Mouse (Mus musculus) MEL (cell line): Measurements from ENCODE around the gene Gm49361. TPM values are rescaled to one million over a fixed set of nuclear protein-coding genes. Genes with fewer than 3 reads are reported as not detected.

ENCODE experiments used
- DNase-seq: peaks from one replicate; pipeline ENCODE4 v3.0.0; 2011; ENCODE audit warnings: low read depth, low spot score
- H3K27ac ChIP-seq: 2 replicates; pipeline ENCODE4 v1.5.1; 2012; ENCODE audit warnings: low read depth, mild to moderate bottlenecking, control low read depth, low read length, moderate library complexity; ENCODE audit not compliant: control insufficient read depth
- H3K27me3 ChIP-seq, 2 experiments: fragments of 150-350 bp in 1 of 2; sonication (generic) in 1 of 2; 2 replicates each; pipeline ENCODE4 v1.6.1; 2012; ENCODE audit warnings: low read length in 2 of 2, mild to moderate bottlenecking in 2 of 2, improper control_type of control experiment in 1 of 2, moderate library complexity in 1 of 2; ENCODE audit not compliant: insufficient read depth in 2 of 2, control insufficient read depth in 1 of 2
- H3K36me3 ChIP-seq, 2 experiments: 2 replicates each; pipeline ENCODE4 v1.6.1; 2012 to 2014; ENCODE audit warnings: low read length in 2 of 2, improper control_type of control experiment in 1 of 2, inconsistent platforms in 1 of 2, mild to moderate bottlenecking in 1 of 2; ENCODE audit not compliant: insufficient read depth in 2 of 2, control insufficient read depth in 1 of 2
- H3K4me1 ChIP-seq, 2 experiments: fragments of 150-350 bp in 1 of 2; sonication (generic) in 1 of 2; 2 replicates each; pipeline ENCODE4 v1.6.1; 2012; ENCODE audit warnings: low read length in 2 of 2, improper control_type of control experiment in 1 of 2, mild to moderate bottlenecking in 1 of 2; ENCODE audit not compliant: insufficient read depth in 2 of 2, control insufficient read depth in 1 of 2
- H3K4me3 ChIP-seq, 2 experiments: fragments of 150-350 bp in 1 of 2; sonication (generic) in 1 of 2; 2 replicates each; pipeline ENCODE4 v1.5.1; 2012; ENCODE audit warnings: low read depth in 2 of 2, low read length in 2 of 2, mild to moderate bottlenecking in 2 of 2, moderate library complexity in 2 of 2, control low read depth in 1 of 2, improper control_type of control experiment in 1 of 2; ENCODE audit not compliant: control insufficient read depth in 1 of 2, insufficient read depth in 1 of 2
- H3K79me2 ChIP-seq: 2 replicates; pipeline ENCODE4 v1.6.1; 2012; ENCODE audit warnings: mild to moderate bottlenecking, low read length, moderate library complexity; ENCODE audit not compliant: control insufficient read depth, poor library complexity, insufficient read depth
- H3K9ac ChIP-seq: 2 replicates; pipeline ENCODE4 v1.6.1; 2012; ENCODE audit warnings: low read depth, mild to moderate bottlenecking, control low read depth, low read length, moderate library complexity; ENCODE audit not compliant: control insufficient read depth, poor library complexity, severe bottlenecking
- H3K9me3 ChIP-seq: fragments of 150-350 bp; sonication (generic); replicated peaks from 2 replicates; pipeline ENCODE4 v1.6.1; 2012; ENCODE audit warnings: mild to moderate bottlenecking, low read length, improper control_type of control experiment, moderate library complexity; ENCODE audit not compliant: insufficient read depth
- BHLHE40 ChIP-seq: IDR thresholded peaks from 2 replicates; pipeline ENCODE4 v1.6.1; 2012; ENCODE audit warnings: low read depth, mild to moderate bottlenecking, inconsistent platforms, low read length, improper control_type of control experiment, borderline replicate concordance
- CHD1 ChIP-seq: IDR thresholded peaks from 2 replicates; pipeline ENCODE4 v1.6.1; 2012; ENCODE audit warnings: low read depth, mild to moderate bottlenecking, inconsistent platforms, low read length, improper control_type of control experiment
- CHD2 ChIP-seq: IDR thresholded peaks from 2 replicates; pipeline ENCODE4 v1.6.1; 2011; ENCODE audit warnings: low read length, improper control_type of control experiment
- CTCF ChIP-seq, 3 experiments: IDR thresholded peaks in 2 of 3; conservative IDR thresholded peaks in 1 of 3; 2 replicates each; pipeline ENCODE4 v1.5.1; 2011 to 2012; ENCODE audit warnings: low read length in 3 of 3, low read depth in 2 of 3, mild to moderate bottlenecking in 2 of 3, improper control_type of control experiment in 1 of 3, inconsistent platforms in 1 of 3, mixed read lengths in 1 of 3, moderate library complexity in 1 of 3; ENCODE audit not compliant: control insufficient read depth in 1 of 3, insufficient read depth in 1 of 3, poor library complexity in 1 of 3, severe bottlenecking in 1 of 3
- E2F4 ChIP-seq: IDR thresholded peaks from 2 replicates; pipeline ENCODE4 v1.6.1; 2011; ENCODE audit warnings: low read depth, low read length, improper control_type of control experiment, borderline replicate concordance
- ELF1 ChIP-seq: IDR thresholded peaks from 2 replicates; pipeline ENCODE4 v1.6.1; 2014; ENCODE audit warnings: low read depth, mild to moderate bottlenecking, inconsistent platforms, low read length, improper control_type of control experiment, moderate library complexity
- EP300 ChIP-seq, 2 experiments: IDR thresholded peaks; 2 replicates each; pipeline ENCODE4 v1.6.1; 2011; ENCODE audit warnings: improper control_type of control experiment in 2 of 2, low read length in 2 of 2, low read depth in 1 of 2, mild to moderate bottlenecking in 1 of 2
- ETS1 ChIP-seq: IDR thresholded peaks from 2 replicates; pipeline ENCODE4 v1.6.1; 2012; ENCODE audit warnings: low read depth, mild to moderate bottlenecking, inconsistent platforms, low read length, improper control_type of control experiment, moderate library complexity
- GATA1 ChIP-seq: IDR thresholded peaks from 2 replicates; pipeline ENCODE4 v1.6.1; 2011; ENCODE audit warnings: low read depth, low read length, improper control_type of control experiment
- KAT2A ChIP-seq: conservative IDR thresholded peaks from 2 replicates; pipeline ENCODE4 v1.6.1; 2012; ENCODE audit warnings: low read depth, low read length, improper control_type of control experiment, inconsistent platforms
- MAFK ChIP-seq: IDR thresholded peaks from 2 replicates; pipeline ENCODE4 v1.6.1; 2011; ENCODE audit warnings: low read depth, mild to moderate bottlenecking, low read length, improper control_type of control experiment, borderline replicate concordance
- MEF2A ChIP-seq: IDR thresholded peaks from 2 replicates; pipeline ENCODE4 v1.6.1; 2014; ENCODE audit warnings: low read depth, mild to moderate bottlenecking, inconsistent platforms, low read length, improper control_type of control experiment; ENCODE audit not compliant: poor library complexity, insufficient replicate concordance, severe bottlenecking; ENCODE audit errors: extremely low read depth
- MXI1 ChIP-seq: IDR thresholded peaks from 2 replicates; pipeline ENCODE4 v1.6.1; 2011; ENCODE audit warnings: mild to moderate bottlenecking, low read depth, low read length, improper control_type of control experiment
- MYB ChIP-seq: IDR thresholded peaks from 2 replicates; pipeline ENCODE4 v1.6.1; 2011; ENCODE audit warnings: mild to moderate bottlenecking, low read depth, low read length, improper control_type of control experiment
- NELFE ChIP-seq: IDR thresholded peaks from 2 replicates; pipeline ENCODE4 v1.6.1; 2011; ENCODE audit warnings: low read depth, low read length, improper control_type of control experiment
- POLR2A ChIP-seq, 2 experiments: IDR thresholded peaks; 2 replicates each; pipeline ENCODE4 v1.6.1; 2011 to 2012; ENCODE audit warnings: low read length in 2 of 2, mild to moderate bottlenecking in 2 of 2, control low read depth in 1 of 2, improper control_type of control experiment in 1 of 2, low read depth in 1 of 2, moderate library complexity in 1 of 2; ENCODE audit not compliant: control insufficient read depth in 1 of 2, insufficient read depth in 1 of 2, poor library complexity in 1 of 2
- POLR2AphosphoS2 ChIP-seq: IDR thresholded peaks from 2 replicates; pipeline ENCODE4 v1.6.1; 2011; ENCODE audit warnings: low read length, improper control_type of control experiment
- RAD21 ChIP-seq: IDR thresholded peaks from 2 replicates; pipeline ENCODE4 v1.6.1; 2011; ENCODE audit warnings: mild to moderate bottlenecking, low read depth, low read length, improper control_type of control experiment
- RCOR1 ChIP-seq: IDR thresholded peaks from 2 replicates; pipeline ENCODE4 v1.6.1; 2012; ENCODE audit warnings: low read depth, mild to moderate bottlenecking, inconsistent platforms, low read length, improper control_type of control experiment
- SMC3 ChIP-seq: IDR thresholded peaks from 2 replicates; pipeline ENCODE4 v1.6.1; 2011; ENCODE audit warnings: low read depth, low read length, improper control_type of control experiment
- TAL1 ChIP-seq: IDR thresholded peaks from 2 replicates; pipeline ENCODE4 v1.6.1; 2012; ENCODE audit warnings: mild to moderate bottlenecking, inconsistent platforms, low read length, moderate library complexity, mixed read lengths
- TCF12 ChIP-seq: IDR thresholded peaks from 2 replicates; pipeline ENCODE4 v1.6.1; 2014; ENCODE audit warnings: low read depth, mild to moderate bottlenecking, inconsistent platforms, low read length, improper control_type of control experiment, moderate library complexity
- UBTF ChIP-seq: IDR thresholded peaks from 2 replicates; pipeline ENCODE4 v1.6.1; 2012; ENCODE audit warnings: low read depth, mild to moderate bottlenecking, inconsistent platforms, low read length, improper control_type of control experiment, moderate library complexity, borderline replicate concordance; ENCODE audit not compliant: insufficient read depth
- ZC3H11A ChIP-seq: IDR thresholded peaks from 2 replicates; pipeline ENCODE4 v1.6.1; 2012; ENCODE audit warnings: low read depth, mild to moderate bottlenecking, inconsistent platforms, low read length, improper control_type of control experiment
- ZKSCAN1 ChIP-seq: IDR thresholded peaks from 2 replicates; pipeline ENCODE4 v1.6.1; 2012; ENCODE audit warnings: low read depth, mild to moderate bottlenecking, inconsistent platforms, low read length, improper control_type of control experiment, moderate library complexity
- polyA plus RNA-seq, 2 experiments: library from polyadenylated mRNA; stranded (reverse) in 1 of 2; unstranded in 1 of 2; fragments of >175 nt in 1 of 2; fragments of >200 nt in 1 of 2; gene quantifications; 2 replicates each; pipeline versions ENCODE4 v1.2.1 to v1.2.4; 2012; ENCODE audit warnings: low replicate concordance in 2 of 2, low read depth in 1 of 2; ENCODE audit not compliant: insufficient read length in 2 of 2, insufficient read depth in 1 of 2, missing spikeins in 1 of 2
- total RNA-seq: library from RNA; depleted of rRNA; stranded (reverse); fragments of 300-350 nt; gene quantifications from 2 replicates; pipeline ENCODE4 v1.2.3, GENCODE M21; 2012

Gm49361 gene
- total and polyA plus RNA-seq, 3 experiments = not detected

DNA sequence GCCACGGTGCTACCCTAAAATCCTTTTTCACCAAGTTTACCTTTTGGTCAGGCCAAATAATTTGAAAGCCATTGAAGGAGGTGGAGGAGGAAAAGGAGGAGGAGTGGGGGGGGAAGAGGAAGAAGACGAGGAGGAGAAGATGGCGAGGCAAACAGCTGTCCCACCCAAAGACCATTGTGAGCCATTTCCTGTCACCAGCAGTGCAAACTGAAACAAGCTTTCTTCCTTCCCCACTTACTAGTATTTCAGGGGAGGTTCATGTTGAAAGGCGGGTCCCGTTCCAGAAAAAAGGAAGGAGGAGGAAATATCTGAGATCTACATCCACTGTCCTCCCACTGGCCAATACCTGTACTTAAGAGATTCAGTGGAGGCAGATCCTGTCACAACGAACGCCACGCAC lies 16.5 kb downstream of the Gm49361 start:
- H3K27ac ChIP-seq = no peak overlapping the region
- no peak overlapping the region for H3K9ac ChIP-seq
- no peak for DNase-seq
- no peaks in the 10 kb centered on the region for H3K79me2 ChIP-seq
- H3K36me3 ChIP-seq = no peaks in the 10 kb centered on the region
- no peaks in the 10 kb centered on the region for H3K27me3 ChIP-seq
- no peaks in the 10 kb centered on the region for H3K9me3 ChIP-seq
- no peak for TF ChIP-seq MEF2A
- no peak for TF ChIP-seq SMC3
- no peak for TF ChIP-seq MXI1
- no peak for TF ChIP-seq ELF1
- no peak for TF ChIP-seq CTCF (IDR thresholded peaks at IDR 0.05 in 2 of 3, conservative IDR thresholded peaks at IDR 0.05 in 1 of 3; ENCODE audit: control insufficient read depth in 1 of 3, insufficient read depth in 1 of 3, low read depth in 2 of 3, low read length in 3 of 3, poor library complexity in 1 of 3, severe bottlenecking in 1 of 3)
- TF ChIP-seq CHD1 = no peak
- TF ChIP-seq, all 39 proteins: peak for 0
- H3K4me3 ChIP-seq = no peak overlapping the region
- no peaks in the 10 kb centered on the region for H3K4me1 ChIP-seq

DNA sequence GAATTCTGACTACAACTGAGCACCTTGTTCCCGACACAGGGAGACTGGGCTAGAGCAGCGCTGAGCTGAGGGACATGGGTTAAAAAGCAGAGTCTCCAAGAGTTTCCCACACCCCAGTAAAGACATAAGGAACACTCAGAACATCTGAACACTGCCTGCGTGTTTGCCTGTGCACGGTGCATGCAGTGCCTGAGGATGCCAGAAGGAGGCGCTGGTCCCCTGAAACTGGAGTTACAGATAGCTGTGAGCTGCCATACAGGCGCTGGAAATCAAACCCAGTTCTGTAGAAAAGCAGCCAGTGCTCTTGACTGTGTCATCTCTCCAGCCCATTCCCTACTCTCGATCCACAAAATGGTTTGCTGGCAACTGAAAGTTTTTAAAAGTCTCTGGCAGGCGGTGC lies 19.7 kb downstream of the Gm49361 start:
- Histone ChIP-seq H3K27ac (no peak overlapping the region), H3K9ac (no peak overlapping the region), H3K79me2 (no peaks in the 10 kb centered on the region), H3K36me3 (no peaks in the 10 kb centered on the region), H3K4me3 (no peak overlapping the region), H3K27me3 (no peaks in the 10 kb centered on the region), H3K9me3 (no peaks in the 10 kb centered on the region), H3K4me1 (no peaks in the 10 kb centered on the region)
- TF ChIP-seq RAD21 (peak; percentile 59), ZC3H11A (peak; percentile 31; the same call in 1 of the 2 replicates), CTCF (IDR thresholded peaks at IDR 0.05 in 2 of 3, conservative IDR thresholded peaks at IDR 0.05 in 1 of 3; ENCODE audit: control insufficient read depth in 1 of 3, insufficient read depth in 1 of 3, low read depth in 2 of 3, low read length in 3 of 3, poor library complexity in 1 of 3, severe bottlenecking in 1 of 3) (peak; percentile 71 to 82 (median 75)), CHD2 (no peak), UBTF (no peak), KAT2A (no peak), SMC3 (peak; percentile 72)
- DNase-seq = peak; percentile 56

DNA sequence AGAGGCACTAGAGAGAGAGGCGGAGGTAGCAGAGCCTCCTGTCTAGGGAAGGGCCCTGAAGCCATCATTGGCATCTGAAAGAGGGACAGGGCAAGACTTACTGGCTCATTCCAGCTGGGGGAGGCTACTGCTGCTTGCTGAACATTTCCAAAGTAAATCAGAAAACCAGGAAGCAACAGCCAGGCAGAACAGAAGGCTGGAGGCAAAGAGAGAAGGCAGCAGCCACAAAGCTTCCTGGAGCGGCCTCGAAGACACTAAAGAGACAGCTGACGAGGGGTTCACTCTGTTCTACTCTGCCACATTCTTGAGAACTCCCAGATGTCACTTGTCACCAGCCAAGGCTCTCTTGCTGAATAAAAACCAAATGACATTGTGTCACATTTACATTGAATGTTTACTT lies 21.4 kb downstream of the Gm49361 start:
- no peak for DNase-seq
- no peak for TF ChIP-seq MAFK
- TF ChIP-seq E2F4 = no peak
- TF ChIP-seq EP300 (IDR thresholded peaks at IDR 0.05; ENCODE audit: low read depth in 1 of 2, low read length in 2 of 2) = no peak
- no peak for TF ChIP-seq RAD21
- TF ChIP-seq CHD1 = no peak
- no peak for TF ChIP-seq TAL1
- no peak for TF ChIP-seq POLR2A (IDR thresholded peaks at IDR 0.05; ENCODE audit: control insufficient read depth in 1 of 2, insufficient read depth in 1 of 2, low read depth in 1 of 2, low read length in 2 of 2, poor library complexity in 1 of 2)
- no peak for TF ChIP-seq ZKSCAN1
- no peak for TF ChIP-seq MYB
- TF ChIP-seq RCOR1 = no peak
- no peak for TF ChIP-seq BHLHE40
- TF ChIP-seq GATA1 = no peak
- TF ChIP-seq TCF12 = no peak
- no peak for TF ChIP-seq ETS1
- TF ChIP-seq KAT2A = no peak
- no peak for TF ChIP-seq NELFE
- no peak for TF ChIP-seq POLR2AphosphoS2

More for the DNA sequence above, 21.4 kb downstream of the Gm49361 start:
- no peak overlapping the region for H3K27ac ChIP-seq
- no peaks in the 10 kb centered on the region for H3K27me3 ChIP-seq
- no peaks in the 10 kb centered on the region for H3K36me3 ChIP-seq
- no peaks in the 10 kb centered on the region for H3K4me1 ChIP-seq
- no peaks in the 10 kb centered on the region for H3K9me3 ChIP-seq
- H3K4me3 ChIP-seq = no peak overlapping the region
- no peaks in the 10 kb centered on the region for H3K79me2 ChIP-seq
- H3K9ac ChIP-seq = no peak overlapping the region
